Mouse (Mus musculus) neural tube, postnatal 0 days (tissue): ENCODE results near the gene Vps41. TPM values are rescaled to one million over a fixed set of nuclear protein-coding genes. Genes with fewer than 3 reads are reported as not detected.

Experiments used
- polyA plus RNA-seq: library from polyadenylated mRNA; unstranded; fragments of >200 nt; fragmentation: Nextera tagmentation; extraction: Ambion mirVana; gene quantifications from 2 replicates; pipeline ENCODE4 v1.2.1, GENCODE M21; 2015

The Vps41 gene
- polyA plus RNA-seq, result 80.9 and 87.2 TPM in 2 replicates

DNA sequence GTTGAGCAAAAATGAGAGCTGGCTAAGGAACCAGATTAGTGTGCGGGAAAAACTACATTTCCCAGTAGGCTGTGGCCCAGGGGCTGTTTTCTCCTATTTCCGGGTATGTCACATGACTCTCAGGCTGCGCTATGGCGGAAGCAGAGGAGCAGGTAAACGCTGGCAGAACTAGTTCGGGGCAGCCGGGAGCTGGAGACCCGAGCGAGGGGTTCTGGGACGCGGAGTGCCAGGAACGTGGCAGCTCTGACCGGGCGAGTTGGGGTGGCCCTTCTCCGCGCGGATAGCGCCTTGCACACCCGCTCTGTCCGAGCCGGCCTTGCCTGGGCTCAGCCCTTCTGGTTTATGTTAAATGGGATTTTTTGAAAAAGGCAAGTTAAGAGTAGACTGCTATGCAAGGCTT, at the start of gene Vps41:
Gene Vps41, plus strand, starts transcription at position 102 of the 400 bp plus-strand sequence.

Other genes starting within 250 kb of the Vps41 start
- 73.7 and 87.1 TPM in 2 replicates for gene Amph, start 230.9 kb downstream of the Vps41 start, polyA plus RNA-seq